Mouse (Mus musculus) cerebellum, adult 2 months (tissue): ENCODE measurements at regions not wholly inside any gene's neighbourhood (a gene's known extent, or its start where the extent isn't known, plus 50 kb on each side); places are given as distances from the start of the nearest gene placed in this dataset.

Experiments
- DNase-seq, 2 experiments: peaks; one replicate each; pipeline ENCODE4 v3.0.0; 2021
- H3K27ac ChIP-seq: fragments of 200-500 bp; 2 replicates; pipeline ENCODE4 v1.5.1; 2012; ENCODE audit warnings: low read length, control low read depth, inconsistent platforms; ENCODE audit not compliant: insufficient read depth
- H3K27me3 ChIP-seq: fragments of 200-500 bp; 2 replicates; pipeline ENCODE4 v1.6.1; 2012; ENCODE audit warnings: inconsistent platforms, mild to moderate bottlenecking, low read length, moderate library complexity; ENCODE audit not compliant: control insufficient read depth, insufficient read depth
- H3K4me1 ChIP-seq: fragments of 200-500 bp; 2 replicates; pipeline ENCODE4 v1.6.1; 2011; ENCODE audit warnings: low read length; ENCODE audit not compliant: control insufficient read depth, insufficient read depth
- H3K4me3 ChIP-seq: fragments of 200-500 bp; replicated peaks from 2 replicates; pipeline ENCODE3; 2011; ENCODE audit warnings: mild to moderate bottlenecking, low read depth, low read length, control low read depth; ENCODE audit not compliant: insufficient read depth
- CTCF ChIP-seq: fragments of 200-500 bp; IDR thresholded peaks from 2 replicates; pipeline ENCODE4 v1.5.1; 2011; ENCODE audit warnings: low read depth, mild to moderate bottlenecking, control low read depth, low read length, moderate library complexity, borderline replicate concordance; ENCODE audit not compliant: insufficient read depth
- WGBS: fragments of 180-500 bp; shearing (Covaris S2); methylation state at CpG from one replicate; pipeline ENCODE4 v1.1.7; 2018; 5-methylcytosine and 5-hydroxymethylcytosine counted together

- no peak for DNase-seq
- Histone ChIP-seq H3K4me3 (no peak overlapping the region), H3K27me3 (no peaks in the 10 kb centered on the region), H3K27ac (no peak overlapping the region), H3K4me1 (peaks cover 17% of the 10 kb centered on the region)
- WGBS, result 91% methylated on average over 3 of the region's 3 CpGs
- no peak for TF ChIP-seq CTCF
Measured at GRCm38 (mm10) chr5:28519059-28519543, 52.0 kb upstream of the Shh start.
